Mouse (Mus musculus): ENCODE measurements around the gene Mchr1.

The Mchr1 gene

GRCm38 (mm10) chr15:81277928-81278327 is 42.6 kb downstream of the Mchr1 start:
- no peak for DNase-seq

GRCm38 (mm10) chr15:81278699-81279098 is 43.4 kb downstream of the Mchr1 start:
- DNase-seq = no peak

GRCm38 (mm10) chr15:81284121-81284734 is 48.9 kb downstream of the Mchr1 start:
- DNase-seq = no peak

Data from cerebellum, adult 8-10 months (tissue).